Mouse (Mus musculus): ENCODE results near the gene Mark1. TPM values are rescaled to one million over a fixed set of nuclear protein-coding genes. Genes with fewer than 3 reads are reported as not detected.

Gene Mark1
- polyA plus RNA-seq, 1 experiment: not detected

- TF ChIP-seq GATA1 (IDR thresholded peaks at IDR 0.05; ENCODE audit: low read length): no peak
These were observed 14.6 kb downstream of the Mark1 start for GRCm38 (mm10) chr1:184984723-184985122.

DNA sequence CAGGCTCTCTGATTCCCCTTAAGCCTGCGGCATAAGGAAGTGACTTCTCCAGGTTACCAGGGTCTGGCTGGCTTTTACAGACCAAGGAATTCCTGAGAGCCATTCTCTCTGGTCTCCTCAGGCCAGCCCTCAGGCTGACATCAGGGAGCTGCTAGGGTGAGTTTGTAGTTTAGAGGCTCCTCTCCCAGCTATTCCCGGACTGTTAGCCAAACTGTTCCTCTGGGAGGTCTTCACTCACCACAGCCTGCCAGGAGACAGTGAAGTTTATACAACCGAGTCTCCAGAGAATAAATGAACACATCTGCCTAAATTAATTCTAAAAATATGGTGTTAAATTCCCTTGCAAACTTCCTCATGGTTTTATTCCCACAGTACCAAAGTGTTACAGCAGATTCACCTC, 15.6 kb downstream of the Mark1 start:
- TF ChIP-seq GATA1 (IDR thresholded peaks at IDR 0.05; ENCODE audit: low read length): no peak

DNA sequence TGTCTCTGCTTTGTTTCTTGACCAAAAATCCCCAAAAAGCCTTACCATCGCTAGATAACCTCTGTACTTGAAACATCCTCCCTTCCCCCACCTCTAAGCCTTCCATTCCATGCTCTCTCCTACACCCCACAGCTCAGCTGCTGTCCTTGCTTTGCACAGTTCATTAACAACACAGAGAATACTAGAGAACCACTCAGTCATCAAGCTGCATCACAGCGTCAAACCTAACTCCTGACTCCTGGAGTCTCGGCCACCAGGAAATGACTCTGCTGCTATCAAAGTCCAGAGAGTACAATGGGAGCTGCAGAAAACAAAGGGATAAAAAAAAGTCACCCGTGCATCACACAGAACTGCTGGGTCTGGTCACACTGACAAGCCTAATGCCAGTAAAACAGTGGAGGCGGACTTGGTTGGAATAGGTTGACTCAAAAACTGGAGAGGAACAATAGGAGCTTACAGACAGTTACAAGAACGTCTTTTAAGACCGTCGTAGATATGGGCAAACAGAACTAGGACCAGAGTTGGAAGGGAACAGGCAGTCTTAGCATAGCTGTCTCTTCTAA, 27.1 kb downstream of the Mark1 start:
- TF ChIP-seq GATA1 (IDR thresholded peaks at IDR 0.05; ENCODE audit: low read length): no peak

DNA sequence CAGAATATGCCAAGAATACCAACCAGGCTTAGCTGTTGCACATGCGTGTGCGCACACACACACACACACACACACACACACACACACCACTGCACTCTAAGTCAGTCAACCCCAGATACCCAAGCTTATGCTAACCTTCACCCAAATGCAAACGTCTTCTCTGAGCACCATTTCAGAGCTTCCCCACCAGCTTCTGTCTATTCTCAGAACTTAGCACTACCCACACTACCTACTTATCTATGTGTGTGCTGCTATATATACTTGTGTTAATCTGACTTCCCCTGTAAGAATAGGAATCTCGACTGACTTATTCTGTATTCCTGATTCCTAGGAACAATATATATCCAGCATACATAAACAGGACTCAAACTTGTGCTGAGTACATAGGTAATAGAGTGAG, 30.0 kb downstream of the Mark1 start:
- no peak for TF ChIP-seq GATA1 (IDR thresholded peaks at IDR 0.05; ENCODE audit: low read length)

DNA sequence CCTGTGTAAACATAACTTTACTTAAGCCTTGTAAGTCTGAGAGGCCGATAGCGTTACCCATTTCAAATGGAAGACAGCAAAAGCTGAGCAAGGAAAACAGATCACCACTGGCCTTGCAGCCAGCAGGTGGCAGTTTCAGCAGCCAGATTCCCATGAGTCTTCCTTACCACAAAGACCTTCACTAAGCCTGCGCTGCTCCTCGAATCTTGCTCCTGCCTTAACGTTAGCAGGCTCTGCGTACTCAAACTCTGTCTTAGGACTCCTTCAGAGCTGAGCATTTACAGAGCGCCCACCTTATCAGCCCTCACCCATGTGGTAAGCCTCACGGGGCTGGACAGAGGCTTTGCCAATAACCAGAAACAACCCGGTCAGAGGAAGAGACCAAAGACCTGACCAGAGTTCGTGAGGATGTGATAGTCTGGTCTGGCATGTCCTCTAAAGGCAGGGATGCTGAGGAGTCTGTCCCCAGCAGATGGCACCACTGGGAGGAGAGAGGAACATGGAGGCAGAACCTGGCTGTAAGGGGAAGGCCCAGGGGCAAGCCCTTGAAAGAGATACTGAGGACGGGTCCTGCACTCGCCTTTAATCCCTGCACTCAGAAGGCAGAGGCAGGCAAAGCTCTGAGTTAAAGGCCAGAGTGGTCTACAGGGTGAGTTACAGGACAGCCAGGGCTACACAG, 33.5 kb downstream of the Mark1 start:
- no peak for TF ChIP-seq GATA1 (IDR thresholded peaks at IDR 0.05; ENCODE audit: low read length)

DNA sequence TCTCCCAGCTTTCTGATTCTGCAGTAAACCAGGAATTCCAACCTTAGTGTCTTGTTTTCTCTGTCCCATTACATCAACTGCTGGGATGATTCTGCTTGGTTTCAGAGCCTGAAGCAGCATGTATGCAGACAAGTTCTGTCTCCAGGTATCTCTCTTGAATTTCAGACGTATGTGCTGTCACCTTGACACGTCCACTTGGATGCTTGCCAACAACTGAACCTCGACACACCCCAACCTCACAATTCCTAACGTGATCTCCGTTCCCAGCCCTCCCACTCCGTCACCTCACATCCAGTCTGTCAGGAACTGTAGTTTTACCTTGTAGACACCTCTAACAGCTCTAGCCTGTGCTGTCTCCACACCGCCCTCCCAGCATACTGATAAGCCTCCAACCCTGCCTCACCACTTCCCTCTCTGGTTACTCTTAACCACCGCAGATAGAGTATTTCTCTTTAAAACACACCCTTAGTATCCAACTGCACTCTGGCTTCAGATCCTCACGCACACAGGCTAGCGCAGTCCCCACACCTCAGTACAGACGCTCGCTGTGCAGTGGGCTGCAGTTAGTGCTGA, 36.2 kb downstream of the Mark1 start:
- no peak for TF ChIP-seq GATA1 (IDR thresholded peaks at IDR 0.05; ENCODE audit: low read length)

GRCm38 (mm10) chr1:184961853-184962252, 37.5 kb downstream of the Mark1 start:
- TF ChIP-seq GATA1 (IDR thresholded peaks at IDR 0.05; ENCODE audit: low read length): no peak

DNA sequence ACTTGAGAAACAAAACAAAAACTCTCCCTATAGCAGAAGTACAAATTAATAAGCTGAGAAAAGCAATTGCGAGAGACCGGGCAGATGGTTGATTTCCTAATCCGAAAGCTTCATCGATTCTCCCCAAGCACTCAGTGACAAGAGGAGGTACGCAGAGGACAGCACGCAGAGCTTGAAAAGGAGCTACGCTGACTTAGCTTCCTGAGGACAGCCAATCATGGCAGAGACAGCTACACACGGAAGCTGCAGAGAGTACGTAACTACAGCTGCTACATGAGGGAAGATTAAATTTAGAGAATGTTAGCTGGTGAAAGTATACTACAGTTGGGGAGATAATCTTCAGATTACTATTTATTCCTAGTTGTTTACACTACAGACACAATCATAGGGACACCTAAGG, 40.6 kb downstream of the Mark1 start:
- no peak for TF ChIP-seq GATA1 (IDR thresholded peaks at IDR 0.05; ENCODE audit: low read length)

- TF ChIP-seq GATA1 (IDR thresholded peaks at IDR 0.05; ENCODE audit: low read length): no peak
These were observed 41.0 kb downstream of the Mark1 start for GRCm38 (mm10) chr1:184958388-184958787.

DNA sequence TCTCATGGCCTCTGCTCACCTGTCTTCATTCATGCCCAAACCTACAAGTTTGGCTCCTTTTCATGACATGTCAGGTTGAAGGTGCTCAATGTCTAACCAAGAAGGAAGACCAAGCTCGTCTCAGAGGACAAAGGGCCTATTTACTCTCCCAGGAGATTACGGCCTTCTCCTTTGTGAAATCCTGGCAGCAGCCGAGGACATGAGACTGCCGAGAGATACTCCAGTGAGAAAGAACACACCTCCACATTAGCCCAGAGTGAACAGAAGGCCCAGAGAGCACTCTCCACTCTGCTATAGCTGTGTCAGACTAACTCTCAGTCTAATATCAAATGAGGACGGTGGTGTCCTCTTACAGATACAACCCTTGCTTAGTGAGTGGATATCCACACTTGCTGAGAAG, 47.6 kb downstream of the Mark1 start:
- no peak for TF ChIP-seq GATA1 (IDR thresholded peaks at IDR 0.05; ENCODE audit: low read length)

DNA sequence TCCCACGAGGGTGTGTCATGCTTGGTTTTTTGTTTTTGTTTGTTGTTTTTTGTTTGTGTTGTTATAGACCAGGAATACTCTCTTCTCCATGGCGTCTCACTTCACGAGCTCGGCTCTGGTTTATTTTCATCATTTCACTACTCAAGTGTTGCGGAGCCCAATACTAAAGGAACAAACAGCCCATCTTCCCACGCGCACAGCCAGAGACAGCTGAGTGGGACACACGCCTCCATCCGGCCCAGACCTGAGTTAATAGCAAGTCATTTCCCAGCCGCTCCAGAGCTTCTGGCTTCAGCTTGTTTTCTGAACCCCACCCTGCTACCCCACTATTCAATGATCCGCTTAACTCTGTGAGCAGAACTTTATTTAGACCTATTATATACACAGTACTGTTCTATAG, 48.3 kb downstream of the Mark1 start:
- TF ChIP-seq GATA1 (IDR thresholded peaks at IDR 0.05; ENCODE audit: low read length): no peak

DNA sequence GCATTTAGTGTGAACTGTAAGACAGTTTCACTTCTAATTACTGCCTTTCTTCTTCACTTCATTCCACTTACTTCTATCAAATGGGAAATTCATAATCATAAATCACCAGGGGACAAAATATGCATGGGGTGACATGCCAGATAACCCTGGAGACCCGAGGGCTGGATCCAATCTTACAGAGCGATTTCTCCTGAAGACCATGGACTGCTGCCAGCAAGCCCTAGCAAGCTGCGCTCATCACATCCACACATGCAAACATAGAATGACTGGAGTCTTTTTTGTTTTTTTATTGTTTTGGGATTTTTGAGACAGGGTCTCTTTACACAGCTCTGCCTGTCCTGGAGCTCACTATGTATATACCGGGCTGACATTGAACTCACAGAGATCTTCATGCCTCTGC, 61.3 kb downstream of the Mark1 start:
- TF ChIP-seq GATA1 (IDR thresholded peaks at IDR 0.05; ENCODE audit: low read length): no peak

GRCm38 (mm10) chr1:184935980-184936379, 63.4 kb downstream of the Mark1 start:
- no peak for TF ChIP-seq GATA1 (IDR thresholded peaks at IDR 0.05; ENCODE audit: low read length)

- TF ChIP-seq GATA1 (IDR thresholded peaks at IDR 0.05; ENCODE audit: low read length): no peak
These were observed 63.9 kb downstream of the Mark1 start for GRCm38 (mm10) chr1:184935490-184935889.

- TF ChIP-seq GATA1 (IDR thresholded peaks at IDR 0.05; ENCODE audit: low read length): no peak
These were observed 68.3 kb downstream of the Mark1 start for GRCm38 (mm10) chr1:184931097-184931496.

- no peak for TF ChIP-seq GATA1 (IDR thresholded peaks at IDR 0.05; ENCODE audit: low read length)
These were observed 71.0 kb downstream of the Mark1 start for GRCm38 (mm10) chr1:184928382-184928781.

DNA sequence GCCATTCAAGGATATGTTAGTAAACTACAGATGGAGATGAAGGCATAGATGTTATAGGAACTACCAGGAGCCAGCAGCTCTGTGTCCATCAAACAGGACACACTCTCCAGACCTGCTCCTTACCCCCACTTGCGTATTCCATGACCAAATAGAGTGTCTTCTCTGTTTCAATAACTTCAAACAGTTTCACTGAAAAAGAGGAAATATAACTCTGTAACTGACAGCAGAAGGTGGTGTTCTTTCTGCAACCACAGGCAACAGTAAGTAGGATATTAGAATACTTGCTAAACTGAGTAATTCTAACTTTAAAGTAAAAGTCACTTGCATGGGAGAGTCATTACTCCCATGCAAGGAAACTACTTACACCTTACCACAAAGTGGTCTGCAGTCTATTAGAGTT, 71.5 kb downstream of the Mark1 start:
- TF ChIP-seq GATA1 (IDR thresholded peaks at IDR 0.05; ENCODE audit: low read length): no peak
